Mouse (Mus musculus) left cerebral cortex, adult 2 months (tissue): ENCODE results near the gene Cyb561d2. TPM values are rescaled to one million over a fixed set of nuclear protein-coding genes. Genes with fewer than 3 reads are reported as not detected.

ENCODE experiments used
- DNase-seq, 2 experiments: peaks; one replicate each; pipeline ENCODE4 v3.0.0; 2021 to 2022; ENCODE audit warnings: low spot score in 2 of 2, mixed read lengths in 1 of 2; ENCODE audit errors: extremely low spot score in 1 of 2
- H3K27ac ChIP-seq: fragments of 200-600 bp; 2 replicates; pipeline ENCODE4 v1.8.1; 2022
- H3K4me3 ChIP-seq: fragments of 200-600 bp; 2 replicates; pipeline ENCODE4 v1.8.1; 2022
- CTCF ChIP-seq: fragments of 200-600 bp; IDR thresholded peaks from 2 replicates; pipeline ENCODE4 v1.8.1; 2022; ENCODE audit warnings: antibody characterized with exemption, mild to moderate bottlenecking, moderate library complexity
- intact Hi-C: fragments of 180-260 bp; cut with DNase I; formaldehyde crosslinking; loops from one replicate; pipeline ENCODE4 v1.15.1; 2025
- total RNA-seq, 2 experiments: library from RNA; stranded (reverse); gene quantifications; 2 replicates each; pipeline ENCODE4 v1.2.3; 2021

The Cyb561d2 gene
- total RNA-seq, 2 experiments from 2014 or later = 14.7 to 16.7 TPM

GRCm38 (mm10) chr9:107547026-107547425, 5.0 kb upstream of the Cyb561d2 start, which contains the start of gene Zmynd10:
Gene Zmynd10 (plus strand): TSS chr9:107547298.
- intact Hi-C loops = no loop called here
- peak within 1 kb of the TSS; percentile 41 for H3K4me3 ChIP-seq
- peak within 1 kb of the TSS; percentile 13; the same call in 1 of the 2 replicates for H3K27ac ChIP-seq
- DNase-seq = peak; percentile 84 to 88
- TF ChIP-seq CTCF = no peak

GRCm38 (mm10) chr9:107545602-107546001, 3.6 kb upstream of the Cyb561d2 start:
- intact Hi-C loops = no loop called here
- TF ChIP-seq CTCF = peak; percentile 96
- Histone ChIP-seq H3K27ac (no peak overlapping the region), H3K4me3 (no peak overlapping the region)
- peak in 1 of 2 experiments; percentile 78 for DNase-seq

GRCm38 (mm10) chr9:107545199-107545598, 3.2 kb upstream of the Cyb561d2 start:
- Histone ChIP-seq H3K4me3 (no peak overlapping the region), H3K27ac (no peak overlapping the region)
- no peak for DNase-seq
- TF ChIP-seq CTCF = no peak
- intact Hi-C loops = no loop called here

- no peak for DNase-seq
- Histone ChIP-seq H3K27ac (no peak overlapping the region), H3K4me3 (no peak overlapping the region)
- intact Hi-C loops = no loop called here
- TF ChIP-seq CTCF = no peak
These were observed 2.7 kb upstream of the Cyb561d2 start for GRCm38 (mm10) chr9:107544729-107545128.

- Histone ChIP-seq H3K4me3 (no peak overlapping the region), H3K27ac (no peak overlapping the region)
- DNase-seq = no peak
- no peak for TF ChIP-seq CTCF
- intact Hi-C loops = no loop called here
These were observed 2.3 kb upstream of the Cyb561d2 start for GRCm38 (mm10) chr9:107544196-107544700.

- TF ChIP-seq CTCF = no peak
- DNase-seq = no peak
- Histone ChIP-seq H3K27ac (no peak overlapping the region), H3K4me3 (no peak overlapping the region)
- intact Hi-C loops = no loop called here
These were observed 1.3 kb upstream of the Cyb561d2 start for GRCm38 (mm10) chr9:107543299-107543698.

GRCm38 (mm10) chr9:107542721-107543120, 728 bp upstream of the Cyb561d2 start:
- TF ChIP-seq CTCF = no peak
- peak overlapping the region; percentile 95; the same call in 1 of the 2 replicates for H3K27ac ChIP-seq
- no peak for DNase-seq
- H3K4me3 ChIP-seq = peak overlapping the region; percentile 95
- intact Hi-C loops = no loop called here

GRCm38 (mm10) chr9:107542352-107542686, 326 bp upstream of the Cyb561d2 start:
- intact Hi-C loops = no loop called here
- peak overlapping the region; percentile 95 for H3K27ac ChIP-seq
- H3K4me3 ChIP-seq = peak overlapping the region; percentile 95
- DNase-seq = no peak
- TF ChIP-seq CTCF = no peak

GRCm38 (mm10) chr9:107541005-107541404, 988 bp downstream of the Cyb561d2 start:
- no peak for DNase-seq
- intact Hi-C loops = no loop called here
- H3K4me3 ChIP-seq = peak overlapping the region; percentile 95
- peak overlapping the region; percentile 95 for H3K27ac ChIP-seq
- no peak for TF ChIP-seq CTCF

GRCm38 (mm10) chr9:107540420-107540819, 1.6 kb downstream of the Cyb561d2 start:
- DNase-seq = no peak
- intact Hi-C loops = no loop called here
- TF ChIP-seq CTCF = no peak
- no peak overlapping the region for H3K4me3 ChIP-seq
- no peak overlapping the region for H3K27ac ChIP-seq

- intact Hi-C loops = loop anchor here (10.0 kb wide), 1 partner anchor 655 kb away; the partner anchor contains the start of gene Rbm15b
- no peak overlapping the region for H3K27ac ChIP-seq
- no peak for TF ChIP-seq CTCF
- no peak overlapping the region for H3K4me3 ChIP-seq
- no peak for DNase-seq
These were observed 2.1 kb downstream of the Cyb561d2 start for GRCm38 (mm10) chr9:107539940-107540339.

GRCm38 (mm10) chr9:107538711-107539110, 3.3 kb downstream of the Cyb561d2 start:
- no peak overlapping the region for H3K4me3 ChIP-seq
- TF ChIP-seq CTCF = no peak
- intact Hi-C loops = loop anchor here (10.0 kb wide), 1 partner anchor 654 kb away; the partner anchor contains the start of gene Rbm15b
- H3K27ac ChIP-seq = no peak overlapping the region
- DNase-seq = no peak

- no peak for DNase-seq
- intact Hi-C loops = loop anchor here (10.0 kb wide), 1 partner anchor 653 kb away; the partner anchor contains the start of gene Rbm15b
- Histone ChIP-seq H3K4me3 (no peak overlapping the region), H3K27ac (no peak overlapping the region)
- no peak for TF ChIP-seq CTCF
These were observed 3.8 kb downstream of the Cyb561d2 start for GRCm38 (mm10) chr9:107538231-107538630.
